Mouse (Mus musculus): ENCODE results near the gene Mef2c.

Mef2c gene

DNA sequence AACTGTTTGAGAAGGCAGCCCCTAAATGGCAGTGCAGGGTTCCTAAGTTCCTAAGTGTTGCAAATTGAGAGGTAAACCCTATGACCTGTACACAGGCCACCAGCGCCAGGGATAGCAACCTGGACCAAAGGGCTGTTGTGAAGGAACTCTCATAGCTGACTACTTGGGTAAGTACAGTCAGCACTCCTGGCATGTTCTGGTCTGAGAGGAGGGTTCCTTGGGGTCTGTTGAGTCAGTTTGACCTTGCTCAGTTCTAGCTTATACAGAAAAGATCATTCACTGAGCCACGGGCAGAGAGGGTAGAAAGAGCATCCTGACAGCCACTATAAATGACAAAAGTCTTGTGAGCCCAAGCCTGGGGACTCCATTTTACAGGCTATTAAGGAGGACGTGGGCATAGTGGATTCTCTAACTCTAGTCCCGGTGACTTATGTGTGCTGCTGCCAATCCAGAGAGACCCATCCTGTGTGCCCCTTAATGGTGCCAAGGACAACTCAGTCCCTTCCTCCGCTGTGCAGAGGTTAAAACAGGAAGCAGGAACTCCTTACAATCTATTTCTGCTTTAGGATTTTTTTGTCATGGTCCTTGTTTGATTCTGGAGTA is 209.0 kb downstream of the Mef2c start:
- DNase-seq (ENCODE audit: low spot score): no peak

DNA sequence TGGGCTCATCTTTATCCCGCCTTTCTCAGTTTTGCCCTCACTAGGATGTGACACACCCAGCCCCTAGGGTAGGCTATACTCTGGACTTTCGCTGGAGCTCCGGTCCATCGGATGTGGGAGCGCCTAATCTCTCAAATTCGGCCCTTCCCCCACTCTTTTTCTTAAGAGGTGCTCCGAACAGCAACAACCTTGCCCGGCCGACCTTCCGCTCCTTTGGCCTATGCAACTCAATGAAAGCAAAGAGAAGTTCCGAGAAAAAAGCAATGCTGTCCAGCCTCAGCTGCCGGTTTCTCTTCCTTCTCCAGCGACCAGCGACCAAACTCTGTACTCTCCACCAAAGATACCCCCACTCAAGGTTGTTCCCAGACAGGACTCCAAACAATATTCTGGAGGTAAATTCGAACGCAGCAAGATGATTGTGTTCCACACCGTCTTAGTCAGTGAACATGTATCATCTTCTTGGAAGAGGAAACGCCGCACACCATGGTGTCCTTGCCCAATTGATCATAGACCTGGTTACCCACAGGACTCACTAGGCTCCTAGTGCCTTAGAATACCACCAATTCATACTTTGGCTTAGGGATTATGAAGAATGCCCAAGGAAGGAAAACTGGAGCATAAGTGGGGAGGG is 209.9 kb downstream of the Mef2c start:
- no peak for DNase-seq (ENCODE audit: low spot score)

GRCm38 (mm10) chr13:83714466-83715307 is 210.9 kb downstream of the Mef2c start:
- DNase-seq (ENCODE audit: low spot score): no peak

DNA sequence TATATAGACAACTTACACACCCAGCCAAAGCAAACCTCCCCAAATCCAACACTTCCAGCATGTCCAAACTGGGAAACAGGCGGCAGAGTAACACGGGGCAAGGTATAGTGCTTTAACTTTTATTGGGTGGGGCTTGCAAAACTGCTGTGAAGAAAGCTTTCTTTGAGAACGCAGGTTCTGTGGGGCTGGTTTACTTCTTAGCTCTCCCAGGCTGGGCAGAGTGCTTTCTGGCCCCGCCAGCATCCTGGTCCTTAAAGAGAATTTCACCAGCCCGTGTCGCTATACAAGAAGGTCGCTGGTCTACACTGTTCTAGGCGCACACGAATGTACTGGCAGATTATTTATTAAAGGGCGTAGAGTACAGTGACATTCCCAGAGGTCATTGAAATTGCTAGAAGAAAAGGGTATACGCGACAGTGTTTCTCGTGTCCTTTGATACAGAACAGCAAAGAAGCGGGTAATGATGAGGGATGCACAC is 211.5 kb downstream of the Mef2c start:
- no peak for DNase-seq (ENCODE audit: low spot score)

DNA sequence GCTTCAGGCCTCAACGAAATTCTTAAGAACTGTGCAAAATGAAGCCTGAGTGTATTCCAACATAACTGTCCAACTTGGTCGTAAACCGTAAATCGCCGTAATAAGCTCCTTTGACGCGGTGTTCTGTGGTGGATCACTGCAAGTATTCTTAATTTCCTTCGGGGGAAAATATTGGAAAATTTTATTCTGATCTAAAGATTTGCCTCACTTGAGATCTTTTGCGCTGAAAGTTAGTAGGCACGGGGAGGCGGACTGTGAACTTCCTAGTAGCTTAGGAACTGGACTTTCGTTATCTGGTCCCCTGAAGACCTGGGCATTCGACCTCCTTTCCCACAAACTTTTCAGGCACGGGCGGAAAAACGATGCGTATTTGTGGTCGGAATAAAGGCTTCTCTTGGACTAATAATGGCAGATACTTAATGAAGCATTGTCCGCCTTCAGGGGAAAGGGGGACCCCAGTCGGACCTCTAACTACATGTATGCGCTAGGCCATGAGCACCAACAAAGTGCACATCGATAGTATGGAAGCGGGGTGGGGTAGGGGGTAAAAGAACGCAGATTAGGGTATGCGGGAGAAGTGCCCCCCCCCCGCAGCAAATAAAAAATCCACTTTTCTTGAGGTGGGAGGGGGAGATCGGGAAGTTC is 212.3 kb downstream of the Mef2c start:
- DNase-seq (ENCODE audit: low spot score): no peak

Measured in urinary bladder, postnatal 10 days (tissue).